Mouse (Mus musculus) retina, adult 2 months (tissue): ENCODE results near the gene Mvb12a.
"Not testable (repeated sequence)": the region's sequence is repeated elsewhere in the genome, so short reads cannot be mapped to it uniquely, and the experiment has no call there.

Source experiments
- DNase-seq: peaks from one replicate; pipeline ENCODE4 v3.0.0-alpha.2; 2012; ENCODE audit warnings: low read depth, low spot score

Mvb12a gene

GRCm38 (mm10) chr8:71526272-71526671 is 16.4 kb upstream of the Mvb12a start:
- no peak for DNase-seq

GRCm38 (mm10) chr8:71527162-71527870 is 15.4 kb upstream of the Mvb12a start:
- DNase-seq: no peak

DNA sequence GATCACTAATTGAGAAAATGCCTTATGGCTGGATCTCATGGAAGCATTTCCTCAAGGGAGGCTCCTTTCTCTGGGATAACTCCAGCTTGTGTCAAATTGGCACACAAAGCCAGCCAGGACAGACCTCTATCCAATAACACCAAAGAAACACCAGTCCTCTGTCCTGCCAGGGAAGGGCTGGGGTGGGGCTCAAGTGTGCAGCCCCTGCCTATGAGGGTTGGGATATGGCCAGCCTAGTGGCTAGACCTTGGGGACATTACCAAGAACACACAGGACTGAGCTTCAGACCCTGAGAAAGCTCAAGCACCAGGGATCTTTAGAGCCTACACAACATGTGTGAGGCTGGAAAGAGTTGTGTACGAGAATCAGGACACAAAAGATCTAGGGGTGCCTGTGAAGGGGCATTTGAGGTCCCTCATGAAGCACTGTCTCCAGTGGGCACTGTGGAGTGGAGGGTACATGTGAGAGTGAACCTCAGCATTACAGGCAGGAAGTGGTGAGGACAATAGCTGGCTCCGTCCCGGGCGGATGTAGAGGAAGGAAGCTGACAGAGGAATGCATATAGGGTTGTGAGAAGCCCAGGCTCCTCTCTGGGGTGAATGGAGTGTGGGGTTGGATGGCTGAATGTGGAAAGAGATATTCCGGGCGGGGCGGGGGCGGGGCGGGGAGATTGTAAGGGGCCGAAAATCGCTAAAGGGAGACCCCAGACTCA is 14.2 kb upstream of the Mvb12a start:
- DNase-seq: no peak

- DNase-seq: not testable (repeated sequence)
Observed at GRCm38 (mm10) chr8:71530735-71531467, 11.8 kb upstream of the Mvb12a start.

- no peak for DNase-seq
Observed at GRCm38 (mm10) chr8:71534263-71534810, 8.4 kb upstream of the Mvb12a start.

- no peak for DNase-seq
Observed at GRCm38 (mm10) chr8:71535663-71536062, 7.1 kb upstream of the Mvb12a start.

DNA sequence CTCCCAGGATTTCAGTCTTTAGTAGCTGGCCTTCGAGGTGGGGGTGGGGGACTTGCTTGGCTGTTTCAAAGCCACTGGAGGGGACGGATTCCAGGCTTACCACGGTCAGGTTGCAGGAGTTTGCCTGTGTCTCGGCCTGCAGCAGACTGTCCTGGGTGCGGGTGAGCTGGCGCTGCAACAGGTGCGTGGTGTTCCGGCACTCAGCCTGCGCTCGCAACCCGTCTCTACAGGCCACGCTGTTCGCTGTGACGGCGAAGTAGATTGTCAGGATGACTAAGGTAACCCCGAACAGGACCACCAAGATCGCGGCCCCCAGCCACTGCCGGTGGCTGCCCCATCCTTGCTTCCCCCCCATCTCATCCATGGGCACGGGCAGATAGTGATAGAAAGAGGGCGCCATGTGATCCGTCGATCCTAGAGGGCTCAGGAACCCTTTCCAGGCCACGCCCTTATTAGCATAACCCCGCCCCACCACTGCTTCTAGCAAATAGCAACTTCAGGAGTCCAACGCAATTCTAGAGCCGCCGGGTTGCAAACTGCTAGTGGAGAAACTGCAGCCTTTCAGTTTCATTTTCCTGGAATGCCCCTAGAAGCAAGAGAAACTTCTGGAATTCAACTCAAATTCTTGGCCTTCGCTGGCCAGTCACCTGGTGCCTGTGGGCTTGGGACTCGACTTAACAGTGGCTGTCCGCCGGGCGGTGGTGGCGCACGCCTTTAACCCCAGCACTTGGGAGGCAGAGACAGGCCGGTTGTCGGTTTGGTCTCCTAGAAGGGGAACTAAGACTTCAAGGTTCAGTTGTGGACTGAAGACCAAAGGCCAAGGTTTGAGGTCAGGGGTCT is 5.5 kb upstream of the Mvb12a start, which contains the start of gene Bst2:
Bst2 (minus strand) TSS at position 429 of the 840 bp plus-strand sequence.
- DNase-seq: peak; percentile 28

DNA sequence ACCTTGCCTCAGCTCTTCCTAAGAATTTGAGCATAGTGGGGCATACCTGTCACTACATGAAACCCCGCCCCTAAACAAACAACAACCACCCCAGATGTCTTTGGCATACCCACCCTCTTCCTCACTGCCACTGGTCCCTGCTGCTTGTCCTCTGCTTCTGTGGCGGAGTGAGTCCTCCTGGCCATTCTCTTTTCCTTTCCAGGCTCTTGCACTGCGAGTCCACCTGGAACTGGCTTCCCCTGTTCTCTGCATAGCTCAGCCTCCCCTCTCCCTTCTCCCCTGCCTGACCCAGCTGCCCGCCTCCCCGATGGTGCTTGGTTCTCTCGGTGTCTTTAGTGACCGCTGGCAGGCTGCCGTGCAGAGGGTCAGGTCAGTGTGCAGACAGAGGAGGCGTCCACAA is 1.0 kb downstream of the Mvb12a start:
- no peak for DNase-seq

DNA sequence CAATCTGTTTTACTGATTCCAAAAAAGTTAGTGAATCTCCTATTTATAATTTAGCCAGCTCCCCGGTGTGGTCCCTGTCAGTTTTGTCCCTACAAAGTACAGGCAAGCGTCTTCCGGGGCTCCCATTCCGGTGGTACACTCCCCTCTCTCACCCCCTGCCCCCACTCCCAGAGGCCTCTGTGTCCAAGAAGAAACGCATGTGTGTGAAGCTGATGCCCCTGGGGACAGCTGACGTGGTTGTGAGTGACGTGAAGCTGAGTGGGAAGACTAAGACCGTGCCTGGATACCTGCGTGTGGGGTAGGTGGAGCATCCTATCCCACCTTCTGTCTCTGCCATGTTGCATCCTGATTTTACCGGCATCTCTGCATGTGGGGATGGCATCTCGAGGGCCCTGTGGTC is 2.3 kb downstream of the Mvb12a start:
- no peak for DNase-seq

GRCm38 (mm10) chr8:71547590-71547989 is 4.9 kb downstream of the Mvb12a start:
- no peak for DNase-seq

- DNase-seq: no peak
Observed at GRCm38 (mm10) chr8:71550754-71551153, 8.0 kb downstream of the Mvb12a start.

- no peak for DNase-seq
Observed at GRCm38 (mm10) chr8:71552770-71553169, 10.0 kb downstream of the Mvb12a start.

- DNase-seq: no peak
Observed at GRCm38 (mm10) chr8:71554001-71554400, 11.3 kb downstream of the Mvb12a start.

GRCm38 (mm10) chr8:71554644-71555043 is 11.9 kb downstream of the Mvb12a start:
- DNase-seq: no peak

DNA sequence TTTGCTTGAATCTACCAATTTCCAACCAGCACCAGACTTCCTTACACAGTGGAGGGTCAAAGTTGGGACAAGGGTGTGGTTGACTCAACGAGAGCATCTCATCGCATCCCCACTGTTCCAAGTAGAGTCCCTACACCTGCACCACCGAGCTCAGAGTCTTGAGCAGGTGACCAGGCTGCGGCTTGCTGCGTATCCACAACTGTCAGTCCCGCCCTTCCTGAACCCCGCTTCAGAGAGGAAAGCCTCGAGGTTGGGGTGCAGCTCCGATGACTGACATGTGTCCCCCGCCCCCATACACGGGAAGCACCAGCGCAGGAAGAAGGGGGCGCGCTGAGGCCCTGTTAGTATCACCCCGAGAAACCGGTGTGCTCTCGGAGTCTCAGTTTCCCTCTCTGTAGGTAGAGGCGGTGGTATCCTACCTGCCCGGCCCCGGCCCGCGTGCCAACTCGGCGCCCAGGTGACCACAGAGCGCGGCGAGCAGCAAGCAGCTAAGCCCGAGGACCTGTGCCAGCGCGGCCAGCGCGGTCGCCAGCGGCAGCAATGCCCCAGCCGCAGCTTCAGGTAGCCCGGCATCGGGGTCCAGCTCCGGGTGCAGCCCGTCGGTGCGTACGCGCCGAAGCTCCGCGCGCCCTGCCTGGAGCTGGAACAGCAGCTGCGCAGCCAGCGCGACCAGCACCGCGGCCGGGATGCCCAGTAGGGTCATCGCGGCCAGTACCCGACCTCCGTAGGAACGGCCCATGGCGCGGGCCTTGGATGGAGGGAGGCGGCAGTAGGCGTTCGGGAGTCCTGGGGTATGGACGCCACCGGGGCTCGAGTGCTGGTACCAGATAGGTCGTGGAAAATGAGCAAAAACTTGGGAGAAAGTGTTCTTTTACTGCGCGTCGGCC is 15.6 kb downstream of the Mvb12a start, which contains the start of gene Tmem221:
Tmem221 (minus strand) TSS at position 801 of the 887 bp plus-strand sequence.
- DNase-seq: no peak

GRCm38 (mm10) chr8:71558958-71559690 is 16.4 kb downstream of the Mvb12a start:
- no peak for DNase-seq

DNA sequence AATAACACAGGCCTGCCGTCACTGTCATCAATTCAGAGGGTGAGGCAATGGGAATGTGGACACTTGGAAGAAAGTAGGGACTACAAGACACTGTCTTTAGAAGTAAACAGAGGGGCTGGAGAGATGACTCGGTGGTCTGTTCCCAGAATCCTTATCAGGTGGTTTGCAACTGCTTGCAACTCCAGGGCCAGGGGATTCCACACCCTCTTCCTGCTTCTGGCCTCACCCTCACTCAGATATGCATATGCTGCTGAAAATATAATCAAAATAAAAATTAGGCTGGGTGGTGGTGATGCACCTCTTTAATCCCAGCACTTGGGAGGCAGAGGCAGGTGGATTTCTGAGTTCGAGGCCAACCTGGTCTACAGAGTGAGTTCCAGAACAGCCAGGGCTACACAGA is 17.3 kb downstream of the Mvb12a start:
- no peak for DNase-seq

- no peak for DNase-seq
Observed at GRCm38 (mm10) chr8:71560765-71561164, 18.0 kb downstream of the Mvb12a start.

DNA sequence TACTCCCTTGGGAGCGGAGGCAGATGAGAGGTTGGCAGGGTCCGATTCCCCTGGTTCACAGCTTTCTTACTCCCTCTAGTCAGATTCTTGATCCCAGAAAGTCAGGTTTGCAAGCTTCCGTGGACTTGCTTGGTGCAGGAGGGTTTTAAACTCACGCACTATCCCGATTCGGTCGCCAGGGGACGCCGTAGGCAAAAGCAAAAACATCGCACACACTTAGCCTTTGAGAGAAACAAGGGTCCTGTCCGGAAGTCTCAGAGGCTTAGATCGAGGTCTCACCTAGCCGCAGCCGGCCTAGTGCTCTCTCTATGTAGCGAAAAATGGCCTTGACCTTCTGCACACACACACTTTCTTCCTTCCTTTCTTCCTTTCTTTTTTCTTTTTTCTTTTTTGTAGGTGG is 18.7 kb downstream of the Mvb12a start:
- DNase-seq: no peak
